Mouse (Mus musculus): ENCODE results near the gene Spdye4c.

Spdye4c gene

DNA sequence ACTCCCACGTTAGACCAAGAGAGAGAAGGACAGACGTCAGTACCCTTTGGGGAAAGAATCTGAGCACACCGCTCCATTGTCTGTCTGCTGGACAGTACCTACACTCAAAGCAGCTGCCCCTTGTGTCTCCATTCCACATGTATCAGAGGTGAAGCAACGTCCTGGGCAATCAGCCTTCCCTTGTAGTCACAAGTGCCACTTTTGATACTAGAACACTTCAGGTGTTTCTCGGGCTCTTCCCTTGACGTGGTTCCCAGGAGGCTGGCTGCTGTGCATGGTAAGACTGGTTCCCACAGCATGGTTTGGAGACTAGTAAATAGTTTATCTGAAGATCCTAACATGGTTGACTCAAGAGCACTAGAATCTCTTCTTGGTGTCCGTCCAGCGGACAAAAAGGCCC is 20.2 kb downstream of the Spdye4c start:
- DNase-seq = no peak

DNA sequence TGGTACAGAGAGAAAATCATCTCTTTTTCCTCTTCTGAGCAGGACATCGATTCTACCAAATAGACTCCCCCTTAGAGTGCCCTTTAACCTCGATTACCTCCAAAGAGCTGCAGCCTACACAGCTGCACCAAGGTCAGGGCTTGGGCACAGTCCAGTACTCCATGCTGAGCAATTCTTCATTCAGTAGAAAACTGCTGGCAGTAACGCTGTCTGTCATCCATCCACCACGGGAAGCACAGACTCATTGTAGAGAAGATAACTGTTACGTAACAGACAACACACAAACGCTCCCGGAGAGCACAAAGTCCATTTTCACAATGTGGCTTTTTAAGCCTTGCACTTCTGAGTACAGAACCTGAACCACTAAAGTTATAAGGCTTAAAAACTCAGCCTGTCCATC is 21.3 kb downstream of the Spdye4c start:
- no peak for DNase-seq

DNA sequence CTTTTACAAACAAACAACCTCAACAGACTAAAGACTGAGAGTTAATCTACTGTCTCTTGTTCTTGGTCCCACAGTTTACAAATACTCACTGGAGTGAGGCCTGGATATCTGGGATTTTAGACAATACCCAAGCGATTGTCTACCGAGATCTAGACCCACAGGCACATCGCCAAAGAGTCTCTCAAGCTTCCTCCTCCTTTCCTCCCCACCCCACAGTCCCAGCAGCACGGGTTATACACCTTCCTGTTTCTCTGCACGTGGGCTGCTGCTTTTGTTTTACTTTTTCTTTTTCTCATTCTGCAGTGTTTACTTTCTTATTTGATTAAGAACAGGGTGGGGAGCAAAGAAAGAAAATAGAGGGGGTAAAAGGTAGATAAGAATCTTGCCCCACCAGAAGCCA is 22.4 kb downstream of the Spdye4c start:
- DNase-seq = no peak

DNA sequence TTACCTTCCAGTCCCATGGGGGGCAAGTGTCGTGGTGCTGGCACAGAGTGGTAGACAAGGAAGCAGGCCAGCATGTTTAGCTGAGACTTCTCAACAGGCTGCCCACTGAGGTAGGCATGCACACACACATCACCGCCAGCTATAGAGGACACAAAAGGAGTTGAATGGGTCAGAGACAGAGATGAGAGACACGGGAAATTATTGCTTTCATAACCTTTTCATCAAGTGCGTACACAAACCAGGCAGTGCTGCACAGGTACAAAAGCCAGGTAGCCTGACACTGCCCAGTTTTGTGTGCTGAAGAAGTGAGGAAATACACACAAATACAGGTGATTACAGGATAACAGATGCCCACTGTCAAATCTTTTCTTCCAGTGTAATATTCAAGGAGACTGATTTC is 24.4 kb downstream of the Spdye4c start:
- no peak for DNase-seq

DNA sequence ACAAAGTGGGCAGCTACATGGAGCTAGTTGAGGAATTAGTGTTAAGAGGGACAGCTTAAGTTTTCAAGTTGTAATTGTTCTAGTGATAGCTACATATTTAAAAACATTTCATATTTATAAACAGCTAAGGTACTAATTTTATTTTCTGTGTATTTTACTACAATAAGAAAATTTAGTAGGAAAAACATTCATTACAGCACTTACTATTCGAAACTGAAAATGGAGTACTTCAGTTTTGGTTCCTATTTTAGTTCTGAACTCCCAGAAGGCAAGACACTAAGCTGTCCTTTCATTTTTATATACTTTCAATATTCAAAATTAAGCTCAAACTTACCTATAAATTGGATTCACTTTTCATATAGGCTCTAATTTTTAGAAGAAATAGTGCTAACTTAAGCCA is 29.6 kb downstream of the Spdye4c start:
- DNase-seq = no peak
